Mouse (Mus musculus) liver, embryonic 15.5 days (tissue): ENCODE results near the gene 1700102P08Rik. TPM values are rescaled to one million over a fixed set of nuclear protein-coding genes. Genes with fewer than 3 reads are reported as not detected.

Experiments
- ATAC-seq: fragments of 200-750 bp; cut with Nextera tagmentation; 2 replicates; pipeline ENCODE4 v1.8.0; 2017; ENCODE audit warnings: moderate number of reproducible peaks, mild to moderate bottlenecking, moderate library complexity; ENCODE audit not compliant: insufficient read depth
- H3K27ac ChIP-seq: fragments of 300-500 bp; sonication (generic); replicated peaks from 2 replicates; pipeline ENCODE4 v1.5.1; 2015; ENCODE audit warnings: mild to moderate bottlenecking, inconsistent platforms
- H3K27me3 ChIP-seq: fragments of 300-500 bp; sonication (generic); 2 replicates; pipeline ENCODE4 v1.6.1; 2015; ENCODE audit warnings: mild to moderate bottlenecking, inconsistent platforms
- H3K36me3 ChIP-seq: fragments of 300-500 bp; sonication (generic); replicated peaks from 2 replicates; pipeline ENCODE4 v1.6.1; 2015; ENCODE audit warnings: moderate library complexity, mild to moderate bottlenecking, inconsistent platforms
- H3K4me1 ChIP-seq: fragments of 300-500 bp; sonication (generic); replicated peaks from 2 replicates; pipeline ENCODE4 v1.6.1; 2015; ENCODE audit warnings: inconsistent platforms
- H3K4me2 ChIP-seq: fragments of 300-500 bp; sonication (generic); 2 replicates; pipeline ENCODE4 v1.6.1; 2015; ENCODE audit warnings: moderate library complexity, mild to moderate bottlenecking, inconsistent platforms
- H3K4me3 ChIP-seq: fragments of 300-500 bp; sonication (generic); replicated peaks from 2 replicates; pipeline ENCODE4 v1.5.1; 2015; ENCODE audit warnings: mild to moderate bottlenecking, inconsistent platforms
- H3K9ac ChIP-seq: fragments of 300-500 bp; sonication (generic); 2 replicates; pipeline ENCODE4 v1.6.1; 2015; ENCODE audit warnings: moderate library complexity, mild to moderate bottlenecking, inconsistent platforms
- H3K9me3 ChIP-seq: fragments of 300-500 bp; sonication (generic); replicated peaks from 2 replicates; pipeline ENCODE4 v1.6.1; 2016; ENCODE audit warnings: inconsistent platforms
- WGBS: fragments of 180-500 bp; shearing (Covaris S2); methylation state at CpG from one replicate; pipeline ENCODE4 v1.1.7; 2015; ENCODE audit warnings: mixed read lengths; ENCODE audit not compliant: insufficient replicate concordance; 5-methylcytosine and 5-hydroxymethylcytosine counted together
- polyA plus RNA-seq: library from polyadenylated mRNA; unstranded; fragments of >200 nt; fragmentation: Nextera tagmentation; extraction: Ambion mirVana; gene quantifications from 2 replicates; pipeline ENCODE4 v1.2.1, GENCODE M21; 2015

1700102P08Rik gene
- polyA plus RNA-seq, 1 experiment from 2014 or later: 0.41 TPM

DNA sequence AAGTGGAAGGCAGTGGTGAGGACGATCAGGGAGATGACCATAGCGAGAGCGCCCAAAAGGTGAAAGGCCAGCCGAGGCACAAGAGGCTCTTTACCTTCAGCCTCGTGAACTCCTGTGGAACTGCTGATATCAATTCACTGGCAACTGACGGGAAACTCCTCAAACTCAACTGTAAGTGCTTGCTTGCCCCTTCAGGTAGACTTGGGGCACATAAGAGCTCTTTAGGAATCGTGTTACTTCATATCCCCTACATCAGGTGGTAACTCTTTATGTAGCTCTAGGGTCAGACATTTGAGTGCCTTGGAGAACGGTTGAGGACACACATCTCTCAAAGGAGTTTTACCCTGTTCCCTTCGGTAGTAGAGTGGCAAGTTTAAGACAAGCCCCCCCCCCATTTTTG lies 11.2 kb upstream of the 1700102P08Rik start:
- no peak for ATAC-seq
- WGBS: 88% methylated on average over 9 of the region's 9 CpGs
- Histone ChIP-seq H3K4me3 (no peak overlapping the region), H3K9me3 (no peaks in the 10 kb centered on the region), H3K27ac (no peak overlapping the region), H3K36me3 (peaks cover 96% of the 10 kb centered on the region), H3K4me2 (no peak overlapping the region), H3K4me1 (no peaks in the 10 kb centered on the region), H3K9ac (no peak overlapping the region), H3K27me3 (no peaks in the 10 kb centered on the region)

DNA sequence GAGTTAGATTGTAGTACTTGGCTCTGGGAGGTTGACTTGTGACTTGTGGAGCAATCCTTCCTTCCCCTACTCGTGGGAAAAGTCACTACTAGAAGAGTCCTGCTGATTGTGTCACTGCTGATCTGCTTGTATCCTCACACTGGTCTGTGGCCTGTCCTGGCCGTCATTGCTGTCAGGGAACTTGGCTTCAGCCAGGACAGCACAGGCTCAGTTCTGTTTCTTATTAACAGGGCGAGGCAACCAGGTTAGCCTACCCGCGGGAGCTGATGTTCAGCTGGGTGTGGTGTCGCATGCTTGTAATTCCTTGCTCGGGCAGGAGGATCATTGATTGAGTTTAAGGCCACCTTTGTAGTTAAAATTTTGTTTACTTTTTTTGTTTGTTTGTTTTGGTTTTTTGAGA lies 7.6 kb upstream of the 1700102P08Rik start:
- Histone ChIP-seq H3K27ac (no peak overlapping the region), H3K36me3 (peaks cover 97% of the 10 kb centered on the region), H3K4me1 (no peaks in the 10 kb centered on the region), H3K9ac (no peak overlapping the region), H3K4me3 (no peak overlapping the region), H3K9me3 (no peaks in the 10 kb centered on the region), H3K4me2 (no peak overlapping the region), H3K27me3 (no peaks in the 10 kb centered on the region)
- ATAC-seq: no peak
- WGBS: 77% methylated on average over 7 of the region's 7 CpGs

DNA sequence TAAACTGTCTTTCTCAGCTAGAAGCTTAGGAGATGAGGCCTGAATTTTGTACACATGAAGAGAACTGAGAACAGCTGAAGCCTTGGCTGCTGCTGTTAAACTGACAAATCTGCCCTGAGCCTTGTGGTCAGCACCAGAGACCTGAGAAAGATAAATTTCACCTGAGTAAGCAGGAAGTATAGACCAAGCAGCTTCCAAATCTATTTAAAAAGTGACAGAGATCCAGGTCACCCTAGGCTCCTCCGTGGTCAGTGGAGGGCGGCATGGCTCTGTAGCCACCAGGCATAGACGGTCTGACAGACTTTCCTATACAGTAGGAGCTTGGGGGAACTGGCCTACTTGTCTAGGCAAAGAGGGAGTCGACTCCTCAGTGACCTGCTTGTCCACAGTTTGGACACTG lies 5.8 kb upstream of the 1700102P08Rik start:
- WGBS: 89% methylated on average over 4 of the region's 4 CpGs
- H3K36me3 ChIP-seq: peaks cover 97% of the 10 kb centered on the region

DNA sequence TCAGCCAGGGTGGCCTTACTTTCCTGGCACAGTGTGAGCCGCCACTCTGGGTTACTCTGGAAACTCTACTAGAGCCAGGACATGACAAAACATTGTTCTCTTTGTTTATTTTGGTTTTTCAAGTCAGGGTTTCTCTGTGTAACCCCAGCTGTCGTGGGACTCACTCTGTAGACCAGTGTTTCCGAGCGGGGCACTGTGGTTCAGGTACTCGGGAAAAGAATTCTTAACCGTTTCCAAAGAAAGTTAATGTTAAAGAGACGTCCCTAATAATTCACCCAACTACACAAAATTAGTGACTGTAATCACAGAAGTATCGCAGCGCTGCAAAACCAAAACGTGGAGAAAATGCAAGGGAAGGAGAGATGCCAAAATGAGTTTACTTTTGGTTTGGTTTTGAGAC lies 4.0 kb upstream of the 1700102P08Rik start:
- no peak overlapping the region for H3K9ac ChIP-seq
- no peak overlapping the region for H3K27ac ChIP-seq
- no peaks in the 10 kb centered on the region for H3K27me3 ChIP-seq
- ATAC-seq: no peak
- WGBS: 88% methylated on average over 10 of the region's 10 CpGs
- no peaks in the 10 kb centered on the region for H3K9me3 ChIP-seq
- no peaks in the 10 kb centered on the region for H3K4me1 ChIP-seq
- no peak overlapping the region for H3K4me2 ChIP-seq
- H3K4me3 ChIP-seq: no peak overlapping the region
- peaks cover 97% of the 10 kb centered on the region for H3K36me3 ChIP-seq

More for the DNA sequence above, 5.8 kb upstream of the 1700102P08Rik start:
- Histone ChIP-seq H3K4me2 (no peak overlapping the region), H3K27ac (no peak overlapping the region), H3K9ac (no peak overlapping the region), H3K4me3 (no peak overlapping the region), H3K9me3 (no peaks in the 10 kb centered on the region), H3K27me3 (no peaks in the 10 kb centered on the region), H3K4me1 (no peaks in the 10 kb centered on the region)
- ATAC-seq: no peak

DNA sequence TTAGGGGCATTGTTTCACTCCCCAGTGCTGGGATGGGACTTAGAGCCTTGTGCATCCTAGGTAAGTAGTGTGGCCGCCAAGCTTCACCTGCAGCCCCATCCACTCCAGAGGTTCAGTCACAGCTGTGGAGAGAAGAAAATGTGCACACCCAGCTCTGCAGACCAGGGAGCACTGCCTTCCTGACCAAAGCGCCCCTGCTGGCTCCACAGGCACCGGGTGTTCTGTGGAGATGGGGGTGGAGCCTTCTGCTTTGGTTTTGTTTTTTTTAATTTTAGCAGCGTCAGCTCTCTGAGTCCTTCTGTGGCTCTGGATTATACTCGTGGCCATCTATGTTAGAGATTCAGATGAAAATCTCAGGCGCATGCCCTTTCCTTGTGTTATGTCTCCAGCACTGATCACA lies 3.4 kb upstream of the 1700102P08Rik start:
- Histone ChIP-seq H3K4me1 (no peaks in the 10 kb centered on the region), H3K27me3 (no peaks in the 10 kb centered on the region), H3K9ac (no peak overlapping the region), H3K4me3 (no peak overlapping the region), H3K36me3 (peaks cover 90% of the 10 kb centered on the region), H3K9me3 (no peaks in the 10 kb centered on the region), H3K4me2 (no peak overlapping the region), H3K27ac (no peak overlapping the region)
- no peak for ATAC-seq
- WGBS: 74% methylated on average over 6 of the region's 6 CpGs

DNA sequence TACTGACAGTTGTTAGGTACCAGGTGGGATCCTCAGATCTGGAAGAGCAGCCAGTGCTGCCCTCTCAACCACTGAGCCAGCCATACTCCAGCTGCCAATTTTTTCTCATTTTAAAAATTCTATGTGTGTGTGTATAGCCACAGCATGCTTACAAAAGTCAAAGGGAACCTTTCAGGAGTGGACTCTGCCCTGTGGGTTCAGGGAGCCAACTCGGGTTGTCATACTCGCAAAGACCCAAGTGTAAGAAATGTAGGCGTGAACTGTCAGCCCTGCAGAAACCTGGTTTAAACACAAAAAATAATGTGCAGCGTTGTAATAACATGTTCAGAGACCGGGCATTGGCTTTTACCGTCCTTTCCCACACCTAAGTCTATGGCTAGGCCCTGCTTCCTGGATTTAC lies 1.6 kb downstream of the 1700102P08Rik start:
- Histone ChIP-seq H3K4me2 (no peak overlapping the region), H3K36me3 (peaks cover 42% of the 10 kb centered on the region), H3K4me3 (no peak overlapping the region), H3K9me3 (no peaks in the 10 kb centered on the region), H3K9ac (no peak overlapping the region), H3K4me1 (0 out of 2 replicates have a peak, but pooled peaks cover 2% of the 10 kb centered on the region), H3K27me3 (no peaks in the 10 kb centered on the region), H3K27ac (no peak overlapping the region)
- 87% methylated on average over 6 of the region's 6 CpGs for WGBS
- no peak for ATAC-seq

DNA sequence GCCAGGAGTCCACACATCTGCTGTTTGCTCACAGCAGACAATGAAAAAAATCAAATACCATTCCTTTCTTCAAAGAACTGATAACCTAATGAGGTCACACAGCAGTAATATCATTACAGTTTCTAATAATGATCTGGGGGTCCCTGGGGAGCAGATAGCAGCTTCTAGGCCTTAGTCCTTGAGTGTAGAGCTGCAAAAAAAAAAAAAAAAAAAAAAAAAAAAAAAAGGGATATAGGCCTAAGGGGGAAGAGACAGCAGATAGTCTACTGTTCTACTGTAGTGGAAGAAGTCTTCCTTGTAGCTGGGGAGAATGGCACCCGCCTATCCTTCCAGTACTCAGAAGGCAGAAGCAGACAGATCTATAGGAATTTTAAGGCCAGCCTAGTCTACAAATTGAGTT lies 2.8 kb downstream of the 1700102P08Rik start:
- H3K9me3 ChIP-seq: no peaks in the 10 kb centered on the region
- H3K36me3 ChIP-seq: peaks cover 31% of the 10 kb centered on the region
- WGBS: 78% methylated on average over 1 of the region's 1 CpGs
- no peak overlapping the region for H3K4me3 ChIP-seq
- no peak for ATAC-seq
- 0 out of 2 replicates have a peak, but pooled peaks cover 2% of the 10 kb centered on the region for H3K4me1 ChIP-seq
- no peaks in the 10 kb centered on the region for H3K27me3 ChIP-seq
- H3K27ac ChIP-seq: no peak overlapping the region
- no peak overlapping the region for H3K9ac ChIP-seq
- H3K4me2 ChIP-seq: no peak overlapping the region

DNA sequence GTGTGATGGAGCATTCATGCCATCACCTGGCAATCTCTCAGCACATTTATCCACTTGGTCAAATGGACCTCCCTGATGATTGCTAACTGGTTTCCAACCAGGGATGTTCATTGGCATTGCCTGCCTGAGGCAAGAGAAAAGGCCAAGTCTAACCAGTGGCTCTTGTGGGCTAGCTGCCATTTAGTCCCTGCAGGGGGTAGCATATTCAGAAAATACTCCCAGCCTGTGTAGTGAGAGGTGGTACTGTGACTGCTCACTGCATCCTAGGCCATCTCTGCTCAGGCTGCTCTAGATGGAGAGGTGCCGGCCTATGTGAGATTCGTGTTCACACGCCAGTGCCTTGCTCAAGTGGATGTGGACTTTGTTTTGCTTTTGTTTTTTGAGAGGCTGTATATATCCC lies 5.7 kb downstream of the 1700102P08Rik start:
- Histone ChIP-seq H3K9ac (no peak overlapping the region), H3K9me3 (no peaks in the 10 kb centered on the region), H3K4me2 (no peak overlapping the region), H3K4me3 (no peak overlapping the region), H3K27me3 (no peaks in the 10 kb centered on the region), H3K27ac (no peak overlapping the region), H3K36me3 (peaks cover 2% of the 10 kb centered on the region), H3K4me1 (0 out of 2 replicates have a peak, but pooled peaks cover 2% of the 10 kb centered on the region)
- WGBS: 82% methylated on average over 3 of the region's 3 CpGs
- no peak for ATAC-seq

DNA sequence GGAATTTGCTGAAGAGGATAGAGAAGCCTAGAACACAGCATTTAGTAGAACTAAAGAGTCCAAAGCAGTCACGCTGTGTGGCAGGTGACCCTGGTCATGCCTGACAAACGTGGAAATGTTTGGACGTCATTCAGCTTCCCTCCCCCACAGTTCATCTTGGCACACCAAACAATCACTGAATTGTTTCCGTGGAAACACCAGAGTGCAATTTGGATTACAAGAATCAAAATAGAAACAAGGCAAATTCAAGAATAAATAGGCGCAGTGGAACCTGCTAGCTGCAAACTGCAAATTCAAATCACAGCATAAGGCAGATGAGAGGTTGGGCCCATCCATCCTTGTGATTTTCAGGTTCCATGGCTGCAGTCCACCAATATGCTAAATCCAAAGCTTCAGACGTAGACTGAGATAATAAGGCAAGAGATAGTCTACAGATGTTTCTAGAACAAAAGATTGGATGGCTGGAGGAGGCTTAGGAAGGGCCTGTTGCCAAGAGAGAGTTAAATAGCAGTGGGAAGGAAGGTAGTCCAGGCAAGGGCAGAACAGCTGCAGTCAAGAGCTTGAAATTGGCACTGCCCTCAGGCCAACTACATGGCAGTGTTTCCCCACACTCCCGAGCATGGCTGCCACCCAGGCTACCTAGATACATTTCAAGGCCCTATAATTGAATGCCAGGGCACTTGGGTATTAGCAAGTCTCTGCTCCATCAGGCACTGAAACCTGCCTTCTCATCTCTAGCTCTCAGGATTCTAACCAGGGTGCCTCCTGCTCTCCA lies 8.8 kb downstream of the 1700102P08Rik start:
- no peak overlapping the region for H3K4me2 ChIP-seq
- no peak overlapping the region for H3K9ac ChIP-seq
- no peak overlapping the region for H3K27ac ChIP-seq
- no peaks in the 10 kb centered on the region for H3K9me3 ChIP-seq
- H3K36me3 ChIP-seq: no peaks in the 10 kb centered on the region
- 65% methylated on average over 7 of the region's 7 CpGs for WGBS
- no peak overlapping the region for H3K4me3 ChIP-seq
- peaks cover 7% of the 10 kb centered on the region; the same call in 1 of the 2 replicates for H3K4me1 ChIP-seq
- ATAC-seq: no peak
- H3K27me3 ChIP-seq: no peaks in the 10 kb centered on the region

DNA sequence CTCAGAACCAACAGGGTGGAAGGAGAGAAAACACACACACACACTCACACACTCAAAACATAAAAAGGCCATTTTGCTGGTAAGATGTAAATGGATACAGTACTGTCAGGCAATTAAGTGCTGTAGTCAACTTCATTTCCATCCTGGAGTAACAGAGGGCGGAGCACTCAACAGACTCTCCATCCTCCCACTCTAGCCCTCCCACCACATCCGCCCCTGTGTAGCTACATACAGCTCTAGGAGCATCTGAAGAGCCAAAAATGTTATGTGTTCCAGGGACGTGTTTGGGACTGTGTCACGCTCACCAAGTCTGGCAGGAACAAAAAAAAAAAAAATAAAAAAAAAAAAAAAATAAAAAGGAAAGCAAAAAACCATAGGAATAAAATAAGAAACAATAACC lies 10.5 kb downstream of the 1700102P08Rik start:
- Histone ChIP-seq H3K4me2 (no peak overlapping the region), H3K27me3 (no peaks in the 10 kb centered on the region), H3K4me1 (peaks cover 7% of the 10 kb centered on the region; the same call in 1 of the 2 replicates), H3K9me3 (no peaks in the 10 kb centered on the region), H3K27ac (no peak overlapping the region), H3K4me3 (no peak overlapping the region), H3K9ac (no peak overlapping the region), H3K36me3 (no peaks in the 10 kb centered on the region)
- WGBS: 76% methylated on average over 4 of the region's 4 CpGs
- ATAC-seq: no peak

DNA sequence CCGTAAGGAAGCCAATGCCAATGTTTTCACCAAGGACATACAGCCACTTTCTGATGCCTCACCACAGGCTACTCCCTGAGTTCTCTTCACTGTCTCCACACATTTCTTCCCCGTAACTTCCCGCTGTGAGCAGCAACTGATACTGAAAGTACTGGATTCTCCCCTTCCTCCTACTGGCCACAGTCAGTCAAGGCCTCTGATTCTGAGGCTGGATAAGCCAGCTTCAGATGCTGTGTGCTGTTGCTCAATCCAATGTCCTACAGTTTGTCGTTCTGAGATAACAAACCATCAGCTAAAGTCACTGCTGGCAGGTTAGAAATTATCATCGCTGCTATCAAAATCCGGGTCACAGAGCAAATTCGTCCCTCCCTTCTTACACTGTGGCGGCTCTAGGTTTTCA lies 11.8 kb downstream of the 1700102P08Rik start:
- H3K4me1 ChIP-seq: peaks cover 7% of the 10 kb centered on the region; the same call in 1 of the 2 replicates
- 32% methylated on average over 8 of the region's 8 CpGs for WGBS
- no peaks in the 10 kb centered on the region for H3K36me3 ChIP-seq
- H3K4me2 ChIP-seq: no peak overlapping the region
- no peaks in the 10 kb centered on the region for H3K27me3 ChIP-seq
- ATAC-seq: no peak
- H3K9me3 ChIP-seq: no peaks in the 10 kb centered on the region
- no peak overlapping the region for H3K4me3 ChIP-seq
- H3K27ac ChIP-seq: no peak overlapping the region
- H3K9ac ChIP-seq: no peak overlapping the region

DNA sequence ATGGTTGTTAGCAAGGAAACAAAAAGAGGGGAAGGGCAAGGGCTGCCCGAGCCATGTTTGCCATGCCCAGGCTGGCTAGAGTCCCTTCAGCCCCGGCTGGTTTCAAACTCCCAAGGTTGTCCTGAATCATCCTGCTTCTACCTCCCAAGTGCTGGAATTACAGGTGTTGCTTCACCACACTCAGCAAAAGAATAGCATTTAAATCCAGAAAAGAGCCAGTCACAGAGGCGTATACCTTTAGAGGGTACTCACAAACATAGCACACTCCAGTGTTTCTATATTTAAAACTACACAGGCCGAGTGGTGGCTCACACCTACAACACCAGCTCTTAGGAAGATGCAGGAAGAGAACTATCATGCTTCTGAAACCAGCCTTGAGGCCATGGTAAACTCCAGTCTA lies 16.9 kb downstream of the 1700102P08Rik start:
- Histone ChIP-seq H3K27me3 (no peaks in the 10 kb centered on the region), H3K4me3 (no peak overlapping the region), H3K27ac (no peak overlapping the region), H3K36me3 (no peaks in the 10 kb centered on the region), H3K4me1 (0 out of 2 replicates have a peak, but pooled peaks cover 4% of the 10 kb centered on the region), H3K9ac (no peak overlapping the region), H3K9me3 (no peaks in the 10 kb centered on the region), H3K4me2 (no peak overlapping the region)
- 78% methylated on average over 4 of the region's 4 CpGs for WGBS
- ATAC-seq: no peak
